Mouse (Mus musculus) mouse embryonic stem cell (cell line): ENCODE results near the gene Shtn1.

Source experiments
- in situ Hi-C, 2 experiments: fragments of 300-500 bp; cut with MboI; formaldehyde crosslinking; loops; 1 replicate in 1 of 2; 3 replicates in 1 of 2; pipeline ENCODE4 v1.14.3; 2019 to 2020; ENCODE audit warnings: low sequenced_read_pairs in 2 of 2, low pct_unique_long_range_greater_than_20kb in 1 of 2, mixed read lengths in 1 of 2; ENCODE audit not compliant: unreplicated experiment in 1 of 2

Shtn1 gene

DNA sequence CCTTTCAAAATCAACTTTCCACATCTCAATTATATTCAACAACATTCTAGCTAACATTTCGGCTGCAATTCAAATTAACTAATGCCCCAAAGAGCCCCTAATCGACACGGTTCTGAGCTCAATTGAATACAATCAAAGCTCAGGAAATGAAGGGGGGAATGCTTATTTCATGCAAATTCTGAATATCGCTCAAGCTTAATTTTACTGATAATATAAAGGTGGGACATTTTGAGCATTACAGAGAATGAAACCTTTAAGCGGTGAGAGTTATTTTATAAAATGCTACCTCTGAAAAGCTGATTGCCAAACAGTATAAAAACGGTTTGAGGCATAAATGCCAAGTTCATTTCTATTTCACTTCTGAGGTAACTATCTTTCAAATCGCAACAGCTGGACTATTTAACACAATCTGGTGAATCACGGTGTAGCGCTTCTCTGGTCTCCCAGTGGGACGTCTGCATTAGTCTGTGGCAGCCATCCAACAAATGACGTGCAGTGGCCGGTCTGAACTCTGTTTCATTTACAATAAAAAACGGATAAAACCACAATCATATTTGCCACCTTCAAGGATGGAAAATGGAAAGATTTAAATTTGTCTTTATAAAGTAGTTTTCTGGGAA lies 96.4 kb downstream of the Shtn1 start:
- in situ Hi-C loops: no loop called here

DNA sequence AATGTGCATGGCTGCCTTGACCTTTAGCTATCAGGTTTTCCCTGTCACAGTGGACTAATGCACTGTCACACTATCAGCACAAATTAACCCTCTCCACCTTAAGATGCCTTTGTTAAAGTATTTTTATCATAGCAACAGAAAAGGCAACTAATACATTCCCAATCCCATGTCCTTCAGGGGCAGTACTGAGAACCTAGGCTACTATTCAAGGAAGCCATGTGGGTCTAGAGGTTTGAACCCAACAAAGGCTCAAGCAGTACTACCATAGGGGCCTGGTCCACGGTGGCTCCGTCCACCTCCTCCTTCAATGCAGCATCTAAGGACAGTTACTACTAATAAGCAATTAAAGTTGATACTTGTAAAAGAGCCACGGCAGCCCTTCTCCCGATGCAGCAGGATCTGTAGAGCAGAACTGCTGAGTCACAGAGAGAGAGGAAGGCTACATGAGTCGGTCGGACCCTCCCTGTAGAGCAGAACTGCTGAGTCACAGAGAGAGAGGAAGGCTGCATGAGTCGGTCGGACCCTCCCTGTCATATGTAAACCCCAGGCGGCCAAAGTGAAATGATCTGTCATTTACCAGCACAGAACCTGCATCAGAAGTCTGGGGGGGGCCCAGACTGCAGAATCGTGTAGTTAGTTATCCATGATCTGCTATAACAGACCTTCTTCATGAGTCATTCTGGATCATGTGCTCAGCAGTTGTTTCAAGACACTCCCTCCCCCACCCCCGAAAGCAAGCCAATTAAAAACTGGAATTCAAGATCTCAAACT lies 97.3 kb downstream of the Shtn1 start:
- in situ Hi-C loops: no loop called here

DNA sequence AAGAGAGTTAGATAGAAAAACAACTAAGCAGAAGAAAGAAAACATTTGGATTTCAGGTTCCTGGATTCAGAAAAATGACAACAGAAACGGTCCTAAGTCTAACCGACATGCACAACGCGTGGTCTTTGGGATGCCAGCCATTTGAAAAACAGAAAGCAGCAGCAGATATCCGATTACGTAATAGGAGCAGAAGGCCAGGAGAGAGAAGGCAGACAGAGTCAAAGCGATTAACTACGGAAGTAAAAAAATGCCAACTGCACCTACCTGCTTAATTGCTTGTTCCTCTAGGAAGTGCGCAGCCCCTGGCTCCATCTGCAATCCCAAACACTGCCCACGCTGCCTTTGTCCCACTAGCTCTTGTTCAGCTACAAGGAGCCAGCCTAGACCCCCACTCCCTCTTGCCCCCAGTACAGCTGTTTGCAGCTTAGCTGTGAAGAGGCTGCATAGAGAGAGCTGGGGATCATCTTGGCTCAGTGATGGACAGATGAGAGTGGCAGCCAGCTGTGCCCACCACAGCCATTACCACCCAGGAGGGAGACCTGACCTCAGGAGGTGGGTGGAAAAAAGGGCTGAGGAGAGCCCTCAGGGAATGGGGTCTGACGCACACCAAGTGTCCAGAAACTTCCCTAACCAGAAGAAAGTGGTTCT lies 100.6 kb downstream of the Shtn1 start:
- in situ Hi-C loops: no loop called here

DNA sequence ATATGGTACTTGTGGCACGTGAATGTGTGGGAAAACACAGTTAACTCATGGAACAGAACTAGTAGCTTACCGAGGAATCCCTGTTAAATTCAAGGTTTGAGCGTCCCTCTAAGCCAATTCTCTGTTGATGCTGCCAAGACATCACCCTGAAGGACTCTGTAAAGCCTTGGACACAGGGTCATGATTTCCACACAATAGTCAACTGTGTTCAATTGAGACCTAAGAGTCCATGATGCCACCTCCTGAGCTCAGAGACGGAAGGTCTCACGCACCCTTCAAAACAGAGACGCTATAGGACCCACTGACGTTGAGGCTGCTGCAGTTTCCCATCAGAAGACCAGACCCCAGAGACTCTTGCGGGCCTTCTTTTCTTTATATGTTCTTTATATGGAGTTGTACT lies 101.8 kb downstream of the Shtn1 start:
- in situ Hi-C loops: no loop called here

- in situ Hi-C loops: no loop called here
Measured at GRCm38 (mm10) chr19:58970826-58971225, 105.1 kb downstream of the Shtn1 start.

DNA sequence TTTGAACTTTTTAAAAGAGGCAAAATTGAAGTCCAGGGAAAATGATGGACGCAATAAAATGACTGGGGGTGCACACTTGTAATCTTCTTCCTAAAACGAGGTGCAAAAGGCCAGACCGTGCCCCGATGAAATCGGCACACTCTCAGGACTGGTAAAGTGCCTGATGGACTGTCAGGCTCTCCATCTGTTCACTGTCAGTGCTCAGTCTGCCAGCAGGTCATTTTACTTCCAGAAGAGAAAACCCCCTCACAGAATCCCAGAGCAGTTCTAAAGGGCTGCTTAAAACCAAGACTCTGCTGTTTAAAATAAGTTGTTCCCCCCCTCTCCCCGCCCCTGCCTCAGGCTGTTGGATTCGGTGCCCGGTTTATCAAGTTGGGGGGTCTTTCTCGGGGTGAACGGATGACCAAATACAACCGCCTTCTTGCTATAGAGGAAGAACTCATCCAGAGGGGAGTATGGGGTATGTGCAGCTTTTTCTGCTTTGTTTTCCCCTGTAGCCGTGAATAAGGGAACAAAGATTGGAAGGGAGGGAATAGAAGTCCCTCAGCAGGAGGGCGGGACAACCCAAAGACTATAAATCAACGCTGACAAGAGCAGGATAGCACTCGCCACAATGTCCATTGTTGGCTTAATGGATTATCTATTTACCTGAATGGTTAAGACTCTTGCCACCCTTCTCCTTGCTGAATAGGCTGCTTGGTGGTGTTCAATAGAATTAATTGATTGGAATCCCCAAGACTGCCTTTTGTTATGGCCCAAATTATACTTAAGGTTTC lies 107.0 kb downstream of the Shtn1 start:
- in situ Hi-C loops: no loop called here

DNA sequence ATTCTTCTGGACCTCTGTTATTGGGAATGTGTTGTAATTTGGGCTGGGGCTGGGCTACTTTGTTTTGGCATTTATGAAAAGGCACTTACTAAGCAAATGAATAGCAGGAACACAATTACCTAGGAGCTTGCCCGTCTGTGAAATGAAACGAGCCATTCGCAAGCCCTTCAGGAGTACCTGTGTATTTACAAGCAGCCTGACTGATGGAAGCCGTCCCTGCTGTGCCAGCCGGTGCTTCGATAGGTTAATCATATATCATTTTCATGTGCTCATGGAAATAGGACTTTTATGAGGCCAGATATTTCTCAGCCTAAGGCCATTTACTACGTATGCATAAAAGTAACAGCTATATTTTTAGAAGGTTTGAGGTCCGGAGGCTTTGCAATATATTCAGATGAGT lies 112.9 kb downstream of the Shtn1 start:
- in situ Hi-C loops: no loop called here

- in situ Hi-C loops: no loop called here
Measured at GRCm38 (mm10) chr19:58954779-58955178, 121.1 kb downstream of the Shtn1 start.

DNA sequence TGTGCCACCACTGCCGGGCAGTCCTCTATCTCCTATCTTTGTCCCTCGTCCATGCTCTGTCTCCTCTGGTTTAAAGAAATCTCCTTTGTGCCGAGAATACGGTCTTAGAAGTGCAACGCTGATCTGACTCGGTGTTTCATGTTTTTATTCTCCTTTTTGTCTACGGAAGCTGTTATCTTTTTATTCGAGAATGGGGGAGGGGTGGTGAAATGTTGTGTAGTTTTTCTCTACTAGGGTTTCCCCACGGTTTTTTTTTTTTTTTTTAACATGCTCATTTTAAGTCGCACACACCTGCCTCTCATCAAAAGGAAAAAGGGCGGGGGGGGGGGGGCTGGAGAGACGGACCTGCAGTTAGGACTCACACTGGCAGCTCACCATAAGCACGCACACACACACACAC lies 123.7 kb downstream of the Shtn1 start:
- in situ Hi-C loops: no loop called here

- in situ Hi-C loops: no loop called here
Measured at GRCm38 (mm10) chr19:58951521-58951920, 124.4 kb downstream of the Shtn1 start.

GRCm38 (mm10) chr19:58945959-58946358 lies 129.9 kb downstream of the Shtn1 start:
- in situ Hi-C loops: no loop called here

DNA sequence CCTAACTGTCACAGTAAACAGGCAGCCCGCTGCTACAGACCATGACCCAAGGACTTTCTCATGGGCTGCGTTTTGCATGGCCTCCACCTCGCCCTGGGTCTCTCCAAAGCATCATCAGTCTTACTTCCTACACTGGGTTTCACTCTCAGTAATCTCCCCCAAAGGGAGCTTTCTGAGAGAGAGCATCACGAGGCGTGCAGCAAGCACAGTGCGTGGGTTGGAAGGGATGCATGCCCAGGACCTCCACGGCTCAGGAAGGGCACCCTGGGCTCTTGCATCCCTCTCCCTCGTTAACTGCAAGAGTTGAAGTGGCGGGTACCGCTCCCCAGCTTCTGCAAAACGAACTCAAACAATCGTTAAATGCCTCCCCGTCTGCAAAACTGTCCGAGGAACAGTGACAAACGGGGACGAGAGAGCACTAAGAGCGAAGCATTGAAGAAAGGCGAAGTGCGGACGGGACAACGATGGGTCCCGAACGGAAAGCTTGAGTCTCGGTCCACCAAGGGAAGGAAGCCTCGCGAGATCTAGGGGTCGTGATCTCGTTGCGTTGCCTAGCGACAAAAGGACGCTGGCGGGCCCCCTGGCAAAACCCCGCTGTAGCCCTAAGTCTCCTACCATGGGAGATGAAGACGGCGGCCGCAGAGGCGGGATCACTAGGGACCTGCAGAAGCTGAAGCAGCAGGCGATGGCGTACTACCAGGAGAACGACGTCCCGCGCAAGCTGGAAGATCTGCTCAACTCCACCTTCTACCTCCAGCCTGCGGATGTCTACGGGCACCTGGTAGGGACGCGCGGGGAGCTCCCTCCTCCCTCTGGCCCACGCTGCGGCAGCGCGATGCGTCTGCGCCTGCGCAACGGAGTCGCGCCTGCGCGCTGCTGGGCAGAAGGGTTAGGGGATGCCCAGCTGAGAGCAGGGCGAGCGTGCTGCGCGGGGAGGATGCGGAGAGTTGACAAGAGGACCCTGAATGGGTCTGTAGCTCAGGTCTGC lies 132.8 kb downstream of the Shtn1 start, which contains the start of the genes Eno4 and Hspa12a:
Gene Eno4 (plus strand): TSS at position 585 of the 988 bp plus-strand sequence.
Gene Hspa12a (minus strand): TSS at position 814 of the 988 bp plus-strand sequence.
- in situ Hi-C loops: no loop called here

DNA sequence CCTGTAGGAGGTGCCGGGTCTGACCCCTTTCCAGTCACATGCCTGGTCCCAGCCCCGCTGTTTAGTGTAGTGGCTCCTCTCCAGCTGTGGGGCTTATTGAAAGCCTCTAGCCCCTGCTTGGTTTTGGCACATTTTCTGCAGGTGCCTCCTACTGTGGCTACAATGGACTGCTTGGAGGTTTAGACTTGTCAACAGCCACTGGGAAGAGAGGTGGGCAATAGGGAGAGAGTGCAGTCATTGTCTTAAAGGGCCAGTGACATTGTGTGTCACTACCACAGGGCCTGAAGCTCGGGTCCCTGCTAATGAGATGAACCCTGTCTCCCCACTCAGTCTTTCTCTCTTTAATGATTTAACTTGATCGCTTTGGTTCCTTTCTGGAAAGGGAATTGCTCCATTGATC lies 142.8 kb downstream of the Shtn1 start:
- in situ Hi-C loops: no loop called here

GRCm38 (mm10) chr19:58931081-58931800 lies 144.7 kb downstream of the Shtn1 start:
- in situ Hi-C loops: no loop called here
